Mouse (Mus musculus) urinary bladder, postnatal 4 days (tissue): ENCODE data around the gene Gm3952.

Source experiments
- DNase-seq, 2 experiments: peaks; one replicate each; pipeline ENCODE4 v3.0.0; 2021 to 2022; ENCODE audit warnings: low spot score in 2 of 2

The Gm3952 gene

GRCm38 (mm10) chr8:128798594-128798993 lies at the start of gene Gm3952:
Gm3952 (minus strand) TSS chr8:128798694.
- DNase-seq, result no peak

- no peak for DNase-seq
Measured at GRCm38 (mm10) chr8:128843749-128844148, 45.3 kb upstream of the Gm3952 start.

- DNase-seq, result no peak
Measured at GRCm38 (mm10) chr8:128812521-128812920, 14.0 kb upstream of the Gm3952 start.

GRCm38 (mm10) chr8:128735692-128736091 lies 62.8 kb downstream of the Gm3952 start:
- no peak for DNase-seq

GRCm38 (mm10) chr8:128734118-128734517 lies 64.4 kb downstream of the Gm3952 start:
- DNase-seq, result no peak

GRCm38 (mm10) chr8:128732254-128732653 lies 66.2 kb downstream of the Gm3952 start:
- DNase-seq, result no peak

GRCm38 (mm10) chr8:128727213-128727612 lies 71.3 kb downstream of the Gm3952 start:
- DNase-seq, result no peak

GRCm38 (mm10) chr8:128724819-128725218 lies 73.7 kb downstream of the Gm3952 start:
- DNase-seq, result no peak

- no peak for DNase-seq
Measured at GRCm38 (mm10) chr8:128716184-128716583, 82.3 kb downstream of the Gm3952 start.

GRCm38 (mm10) chr8:128709261-128709660 lies 89.2 kb downstream of the Gm3952 start:
- peak; percentile 52 to 85 for DNase-seq

- DNase-seq, result no peak
Measured at GRCm38 (mm10) chr8:128704836-128705235, 93.7 kb downstream of the Gm3952 start.

GRCm38 (mm10) chr8:128704376-128704775 lies 94.1 kb downstream of the Gm3952 start:
- no peak for DNase-seq

GRCm38 (mm10) chr8:128697945-128698344 lies 100.5 kb downstream of the Gm3952 start:
- DNase-seq, result no peak

GRCm38 (mm10) chr8:128696701-128697397 lies 101.6 kb downstream of the Gm3952 start:
- DNase-seq, result no peak
